Mouse (Mus musculus): ENCODE data around the gene Slc22a14.
A peak's percentile ranks its signal among the peaks of the same experiment; 100 is the strongest.

Gene Slc22a14

DNA sequence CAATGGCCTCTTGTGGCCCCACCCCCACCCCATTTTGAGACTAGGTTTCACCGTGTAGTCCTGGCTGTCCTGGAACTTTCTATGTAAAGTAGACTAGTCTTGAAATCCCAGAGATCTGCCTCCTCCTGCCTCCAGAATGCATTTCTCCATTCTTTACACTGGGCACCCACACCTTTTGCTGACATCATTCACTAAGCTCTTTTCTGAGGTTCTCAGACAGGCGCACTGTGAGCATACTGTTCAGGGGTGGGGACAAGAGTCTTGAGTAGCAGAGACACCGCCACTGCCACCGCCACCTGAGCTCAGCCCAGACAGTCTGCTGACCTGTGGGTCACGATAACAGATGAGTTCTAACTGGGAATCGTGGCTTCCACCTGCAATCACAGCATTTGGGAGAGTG, 9.4 kb downstream of the Slc22a14 start:
- no peak for DNase-seq

DNA sequence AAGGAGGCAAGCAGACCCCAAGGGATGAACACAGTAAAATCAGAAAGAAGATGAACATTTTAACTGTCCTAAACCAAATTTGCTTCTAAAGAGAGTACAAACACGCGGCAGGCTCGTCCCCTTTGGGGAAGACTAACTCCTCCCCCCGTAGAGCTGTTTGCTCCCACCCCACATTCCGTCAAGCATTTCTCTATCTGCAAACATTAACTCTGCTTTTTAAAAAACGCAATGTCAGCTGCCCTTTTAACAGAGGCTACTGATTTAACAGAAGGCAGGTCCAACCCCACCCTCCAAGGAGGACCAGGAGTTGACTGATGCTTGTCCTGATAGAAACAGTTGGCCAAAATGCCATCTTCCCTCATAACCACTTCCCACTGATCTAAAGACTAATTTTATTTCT, 11.4 kb downstream of the Slc22a14 start:
- DNase-seq = no peak

GRCm38 (mm10) chr9:119352060-119352459, 13.3 kb downstream of the Slc22a14 start:
- peak; percentile 65 to 79 for DNase-seq

DNA sequence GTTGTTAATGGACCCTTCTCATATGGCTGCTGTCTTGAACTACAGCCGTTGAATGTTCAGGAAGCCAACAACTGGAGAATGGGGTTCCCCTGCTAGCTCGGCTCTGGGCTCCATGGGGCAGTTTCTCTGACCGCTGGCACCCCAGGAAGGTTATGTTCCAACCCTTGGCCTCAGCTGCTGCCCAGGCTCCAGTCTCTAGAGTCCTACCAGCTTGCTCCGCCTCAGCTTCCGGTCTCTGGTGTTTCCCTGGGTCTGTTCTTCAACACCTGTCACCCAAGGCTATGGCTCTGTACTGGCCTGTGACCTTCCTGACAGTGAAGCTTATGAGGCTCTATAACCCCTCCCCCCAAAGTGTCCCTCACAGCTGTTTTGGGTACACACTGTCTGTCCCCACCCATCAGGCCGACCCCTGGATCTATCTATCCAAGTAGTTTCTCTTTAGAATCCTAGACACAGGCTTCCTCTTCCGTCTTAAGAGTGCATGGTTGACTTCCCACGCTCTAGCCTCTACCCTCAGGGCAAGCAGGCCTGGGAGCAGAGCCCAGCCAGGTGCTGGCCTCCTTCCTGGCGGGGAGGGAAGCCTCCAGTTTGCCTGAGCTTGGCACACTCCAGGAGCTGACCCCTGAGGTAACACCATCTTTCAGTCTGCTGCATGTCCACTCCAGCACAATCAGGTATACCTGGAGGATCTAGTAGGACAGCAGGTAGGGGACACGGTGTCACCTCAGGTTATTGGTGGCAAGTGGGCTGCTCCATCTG, 14.2 kb downstream of the Slc22a14 start:
- DNase-seq = no peak

DNA sequence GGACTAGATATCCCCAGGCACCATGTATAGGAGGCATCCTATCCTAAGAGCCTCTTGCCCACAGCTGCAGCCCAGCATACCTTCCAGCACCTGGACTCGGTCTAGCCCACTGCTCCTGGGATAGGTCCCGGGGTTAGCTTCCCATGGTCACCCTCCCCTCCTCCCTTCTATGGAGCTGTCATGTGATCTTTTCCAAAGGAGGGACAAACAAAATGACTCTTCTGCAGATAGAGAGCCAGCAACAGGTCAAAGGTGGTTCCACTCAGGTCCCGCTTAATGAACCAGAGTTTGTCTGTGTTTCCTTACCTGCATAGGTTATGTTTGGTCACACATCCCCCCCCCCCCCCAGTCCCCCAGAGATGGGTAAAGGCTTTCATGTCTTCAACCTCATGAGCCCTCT, 14.8 kb downstream of the Slc22a14 start:
- DNase-seq = no peak

DNA sequence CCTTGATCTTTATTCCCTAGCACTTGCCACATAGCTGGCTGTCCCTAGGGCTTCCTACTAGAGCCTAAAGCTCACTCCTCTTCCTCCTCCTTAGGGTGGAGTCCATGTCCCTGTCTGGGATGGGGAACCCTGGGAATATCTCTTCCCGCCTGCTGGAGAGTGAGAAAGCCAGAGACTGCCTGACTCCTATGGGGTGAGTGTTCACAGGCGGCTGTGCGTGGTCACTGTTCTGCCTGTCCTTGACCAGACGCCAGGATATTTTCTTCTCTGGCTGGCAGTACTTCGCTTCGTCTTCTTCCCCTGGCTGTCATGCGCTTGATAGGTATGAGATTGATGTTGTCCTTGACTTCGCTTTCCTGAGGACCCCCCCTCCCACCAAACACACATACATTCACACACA, 19.0 kb downstream of the Slc22a14 start:
- DNase-seq = no peak

- DNase-seq = no peak
Observed at GRCm38 (mm10) chr9:119342728-119343127, 22.6 kb downstream of the Slc22a14 start.

GRCm38 (mm10) chr9:119340909-119341816, 24.2 kb downstream of the Slc22a14 start, which contains the start of gene Myd88:
TSS of gene Myd88 (minus strand) at chr9:119341411.
- peak; percentile 89 to 93 for DNase-seq

DNA sequence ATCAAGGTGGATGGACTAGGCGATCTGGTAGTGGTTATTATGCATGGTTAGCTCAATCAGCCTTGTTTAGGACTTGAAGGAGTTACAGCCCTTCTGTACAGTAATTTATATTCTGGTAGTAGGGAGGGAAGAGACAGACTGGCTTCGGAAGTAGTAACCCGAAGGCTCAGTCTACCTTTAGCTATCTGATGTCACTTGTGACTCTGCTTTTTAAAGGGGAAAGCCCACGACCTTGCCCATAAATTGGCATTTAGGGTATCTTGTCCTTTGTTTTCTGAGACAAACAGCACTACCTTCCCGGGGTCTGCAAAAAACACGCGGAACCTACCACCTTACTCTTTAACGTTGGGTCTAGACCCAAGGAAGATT, 25.2 kb downstream of the Slc22a14 start:
- no peak for DNase-seq

GRCm38 (mm10) chr9:119339558-119340211, 25.7 kb downstream of the Slc22a14 start, which contains the start of gene Acaa1a:
TSS of gene Acaa1a (plus strand) at chr9:119339676.
- peak; percentile 55 to 65 for DNase-seq

- DNase-seq = no peak
Observed at GRCm38 (mm10) chr9:119339106-119339505, 26.2 kb downstream of the Slc22a14 start.

GRCm38 (mm10) chr9:119338350-119338749, 27.0 kb downstream of the Slc22a14 start:
- no peak for DNase-seq

DNA sequence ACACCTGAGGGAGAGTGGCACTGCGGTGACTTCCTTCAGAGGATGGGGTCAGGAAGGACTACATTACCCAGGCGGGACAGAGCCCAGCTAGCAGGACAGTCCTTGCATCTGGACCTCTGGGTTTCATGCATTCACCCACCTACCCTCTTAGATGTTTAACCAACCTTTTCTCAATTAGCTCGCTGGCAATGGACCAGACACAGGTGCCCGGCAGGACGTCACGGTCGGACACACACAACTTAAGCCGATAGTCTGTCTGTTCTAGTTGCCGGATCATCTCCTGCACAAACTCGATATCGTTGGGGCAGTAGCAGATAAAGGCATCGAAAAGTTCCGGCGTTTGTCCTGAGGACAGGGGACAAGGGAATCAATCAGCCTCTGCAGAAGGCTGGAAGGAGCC, 27.5 kb downstream of the Slc22a14 start:
- no peak for DNase-seq

GRCm38 (mm10) chr9:119335571-119335970, 29.8 kb downstream of the Slc22a14 start:
- peak; percentile 50 to 62 for DNase-seq

GRCm38 (mm10) chr9:119334834-119335233, 30.5 kb downstream of the Slc22a14 start:
- no peak for DNase-seq

DNA sequence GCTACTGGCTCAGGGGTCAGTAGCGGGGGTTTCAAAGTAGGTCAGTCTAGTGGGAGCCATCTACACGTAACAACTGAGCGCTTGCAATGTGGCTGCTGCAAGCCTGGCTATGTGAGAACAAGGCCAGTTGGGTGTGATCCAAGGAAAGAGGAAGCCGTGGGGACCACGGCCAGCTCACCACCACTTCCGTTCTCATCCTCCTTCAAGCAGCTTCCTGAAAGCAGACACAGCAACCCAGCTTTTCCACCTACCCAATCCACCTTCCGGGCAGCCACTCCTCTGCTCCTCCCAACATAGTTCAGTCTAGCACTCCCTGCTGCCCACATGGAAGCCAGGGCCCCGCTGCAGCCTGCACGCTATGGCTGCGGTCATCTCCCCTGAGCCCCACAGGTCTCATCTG, 31.0 kb downstream of the Slc22a14 start:
- DNase-seq = no peak

DNA sequence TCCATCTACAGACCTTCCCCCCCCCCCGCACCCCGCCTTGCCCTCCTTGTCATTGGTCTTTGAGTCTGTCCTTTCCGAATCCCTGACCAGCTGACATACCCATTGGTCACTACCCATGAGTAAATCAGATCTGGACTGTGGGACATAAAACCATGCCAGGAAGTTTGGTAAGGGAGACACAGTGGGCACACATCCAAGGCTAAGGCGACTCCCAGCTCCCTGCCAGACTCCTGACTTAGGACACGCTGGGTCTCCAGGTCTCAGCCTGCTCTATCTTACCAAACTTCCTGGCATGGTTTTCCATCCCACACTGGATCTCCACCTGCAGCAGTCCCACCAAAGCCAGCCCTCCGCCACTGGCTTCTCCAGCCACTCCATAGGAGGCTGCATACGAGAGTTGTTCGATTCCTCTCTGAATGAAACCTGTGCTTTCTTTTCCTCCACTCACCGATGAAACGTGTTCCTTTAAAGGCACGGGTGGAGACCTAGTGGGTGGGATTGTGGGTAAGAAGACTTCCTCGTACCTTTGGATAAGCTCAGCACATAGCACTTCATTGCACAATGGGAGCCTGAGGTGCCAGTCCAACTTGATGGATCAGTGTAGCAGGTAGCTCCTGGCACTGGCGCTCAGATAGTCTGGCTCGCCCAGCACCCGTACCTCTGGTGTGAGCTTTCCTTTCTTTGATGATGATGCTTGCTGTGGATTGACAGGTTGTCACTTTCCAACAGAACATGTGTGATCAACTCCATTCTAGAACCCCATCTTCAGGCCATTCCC, 35.0 kb downstream of the Slc22a14 start:
- no peak for DNase-seq

- DNase-seq = no peak
Observed at GRCm38 (mm10) chr9:119328488-119328887, 36.9 kb downstream of the Slc22a14 start.

DNA sequence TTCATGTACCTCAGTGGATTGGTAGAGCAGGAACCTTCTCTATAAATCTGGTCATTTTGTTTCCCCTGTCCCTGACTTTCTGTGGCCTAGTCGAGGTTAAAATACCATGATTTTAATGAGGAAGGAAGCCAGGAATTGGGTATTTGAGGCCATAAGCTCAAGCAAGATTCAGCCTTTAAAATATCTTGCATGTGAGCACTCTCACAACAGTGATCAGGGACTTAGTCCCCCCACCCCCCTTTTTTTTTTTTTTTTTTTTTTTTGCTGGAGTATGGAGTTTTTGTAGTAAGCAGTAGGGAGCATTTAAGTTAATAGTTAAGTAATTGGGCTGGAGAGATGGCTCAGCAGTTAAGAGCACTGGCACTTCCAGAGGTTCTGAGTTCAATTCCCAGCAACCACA, 41.2 kb downstream of the Slc22a14 start:
- no peak for DNase-seq

GRCm38 (mm10) chr9:119323260-119323645, 42.1 kb downstream of the Slc22a14 start:
- no peak for DNase-seq

DNA sequence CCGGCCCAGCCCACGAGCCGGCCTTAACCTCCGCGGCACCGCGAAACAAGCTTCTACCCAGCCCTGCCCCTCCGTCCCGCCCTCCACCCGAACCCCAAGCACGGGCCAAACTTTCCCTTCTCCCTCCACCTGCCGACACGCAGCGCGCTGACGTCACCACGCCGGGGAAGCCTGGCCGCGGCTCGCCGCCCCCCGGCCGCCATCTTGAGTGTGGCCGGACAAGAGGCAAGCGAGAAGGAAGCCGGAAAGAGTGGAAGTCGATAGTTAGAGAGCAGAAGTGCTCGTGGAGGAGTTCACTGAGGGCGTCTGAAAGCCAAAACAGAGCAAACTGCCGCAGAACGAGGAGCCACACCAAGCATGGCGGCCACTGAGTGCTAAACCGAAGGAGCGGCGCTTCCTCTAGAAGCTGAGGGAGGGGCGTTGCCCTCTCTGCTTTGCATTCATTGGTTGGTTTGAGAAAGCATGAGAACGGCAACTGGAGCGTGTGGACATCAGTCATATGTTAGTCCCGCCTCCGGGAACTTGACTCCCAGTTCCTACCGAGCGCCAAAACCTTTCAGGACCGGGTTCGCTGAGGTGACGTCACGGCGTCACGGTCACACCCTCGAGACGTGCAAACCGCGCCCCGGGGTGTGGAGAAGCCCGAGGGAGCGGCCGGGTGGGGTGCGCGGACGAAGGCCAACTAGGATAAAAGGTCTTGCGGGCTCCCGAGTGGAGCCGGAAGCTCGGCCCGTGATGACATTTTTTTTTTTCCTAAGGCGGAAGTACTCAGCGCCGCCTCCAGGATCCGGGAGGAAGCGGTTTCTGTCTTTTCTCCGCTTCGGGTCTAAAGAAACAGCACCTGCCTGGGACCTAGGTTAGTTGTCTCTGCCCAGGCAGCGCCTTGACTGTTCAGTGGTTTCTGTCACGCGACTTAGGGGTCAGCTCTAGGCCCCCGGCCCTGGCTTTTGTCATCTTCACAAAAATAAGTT, 42.8 kb downstream of the Slc22a14 start, which contains the start of gene Oxsr1:
Oxsr1 (minus strand) TSS at position 139 of the 971 bp plus-strand sequence.
- peak; percentile 99 for DNase-seq

Data from cerebellum, adult 18-20 months (tissue).